Mouse (Mus musculus) kidney, postnatal 25 days (tissue): ENCODE data around the gene Gm6871.
"Not testable (repeated sequence)": the region's sequence is repeated elsewhere in the genome, so short reads cannot be mapped to it uniquely, and the experiment has no call there.

Experiments
- DNase-seq, 2 experiments: peaks; one replicate each; pipeline ENCODE4 v3.0.0; 2021; ENCODE audit warnings: mixed read lengths in 2 of 2

The Gm6871 gene

DNA sequence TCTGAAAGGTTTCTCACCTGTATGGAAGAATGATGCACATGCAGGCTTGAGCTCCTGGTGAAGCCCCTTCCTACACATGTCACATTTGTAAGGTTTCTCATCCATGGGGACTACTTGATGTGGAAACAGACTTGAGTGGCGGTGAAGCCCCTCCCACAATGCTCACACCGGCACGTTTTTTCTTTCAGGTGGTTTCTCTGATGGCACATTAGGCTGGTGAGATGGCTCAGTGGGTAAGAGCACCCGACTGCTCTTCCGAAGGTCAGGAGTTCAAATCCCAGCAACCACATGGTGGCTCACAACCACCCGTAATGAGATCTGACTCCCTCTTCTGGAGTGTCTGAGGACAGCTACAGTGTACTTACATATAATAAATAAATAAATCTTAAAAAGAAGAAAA lies at the start of gene Gm6871:
TSS of gene Gm6871 (minus strand) at position 101 of the 400 bp plus-strand sequence.
- DNase-seq, result not testable (repeated sequence)

DNA sequence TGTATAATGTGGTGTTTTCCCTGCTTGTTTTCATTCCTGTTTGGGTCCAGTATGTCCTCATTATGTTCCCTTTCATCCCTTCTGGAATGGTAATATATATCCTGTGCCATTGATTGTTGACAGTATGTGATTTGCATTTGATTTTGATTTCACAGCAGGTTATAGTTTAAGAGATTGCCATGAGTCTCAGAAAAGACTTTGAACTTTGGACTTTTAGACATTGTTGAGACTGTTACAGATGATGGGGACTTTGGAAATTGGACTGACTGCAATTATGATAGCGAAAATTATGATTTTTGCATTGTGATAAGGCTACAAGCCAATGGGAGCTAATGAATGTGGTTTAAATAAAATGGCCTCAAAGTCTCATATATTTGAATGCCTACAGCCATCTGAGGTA lies 42.8 kb upstream of the Gm6871 start:
- not testable (repeated sequence) for DNase-seq

DNA sequence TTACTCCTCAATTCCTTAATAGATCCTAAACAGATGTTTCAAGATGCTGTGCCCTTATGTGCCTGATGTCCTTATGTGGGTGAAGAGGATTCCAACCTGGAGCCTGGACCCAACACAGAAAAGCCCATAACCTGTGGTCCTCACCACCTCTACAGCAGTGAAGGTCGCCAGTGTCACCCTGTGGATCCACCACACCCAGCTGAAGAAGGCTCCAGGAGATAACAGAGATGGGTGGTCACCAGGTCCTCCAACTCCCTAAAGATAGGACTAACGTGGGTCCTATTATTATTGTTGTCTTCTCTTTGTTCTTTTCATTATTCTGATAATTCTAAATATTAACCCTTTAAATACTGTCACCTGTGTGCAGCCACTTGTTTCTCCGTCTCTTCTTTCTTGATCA lies 38.2 kb upstream of the Gm6871 start:
- no peak for DNase-seq

DNA sequence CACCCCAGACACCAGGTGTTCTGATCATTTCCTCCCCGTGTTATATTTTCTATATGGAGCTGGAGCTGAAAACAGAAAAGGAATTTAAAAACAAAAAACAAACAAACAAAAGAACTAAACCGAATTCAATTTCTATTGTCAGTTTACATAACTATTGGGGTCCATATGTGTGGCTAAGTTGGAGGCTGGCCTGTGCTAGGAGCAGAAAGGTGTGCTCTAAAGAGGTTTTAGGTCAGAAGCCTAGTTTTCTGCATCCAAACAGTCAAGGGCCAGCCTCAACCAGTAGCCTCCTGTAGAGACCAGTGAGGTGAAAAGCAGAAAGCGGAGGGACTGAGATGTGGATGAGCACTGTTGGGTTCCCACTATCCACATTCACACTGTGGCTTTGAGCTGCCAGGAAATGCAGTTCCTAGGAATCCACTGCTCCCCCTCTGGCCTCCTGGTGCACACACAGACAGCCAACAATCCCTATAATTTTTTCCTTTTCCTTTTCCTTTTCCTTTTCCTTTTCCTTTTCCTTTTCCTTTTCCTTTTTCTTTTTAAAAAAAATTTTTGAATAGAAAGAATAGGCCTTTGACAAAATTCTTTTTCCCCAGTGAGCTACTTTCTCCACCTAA lies 26.6 kb upstream of the Gm6871 start:
- DNase-seq, result no peak

DNA sequence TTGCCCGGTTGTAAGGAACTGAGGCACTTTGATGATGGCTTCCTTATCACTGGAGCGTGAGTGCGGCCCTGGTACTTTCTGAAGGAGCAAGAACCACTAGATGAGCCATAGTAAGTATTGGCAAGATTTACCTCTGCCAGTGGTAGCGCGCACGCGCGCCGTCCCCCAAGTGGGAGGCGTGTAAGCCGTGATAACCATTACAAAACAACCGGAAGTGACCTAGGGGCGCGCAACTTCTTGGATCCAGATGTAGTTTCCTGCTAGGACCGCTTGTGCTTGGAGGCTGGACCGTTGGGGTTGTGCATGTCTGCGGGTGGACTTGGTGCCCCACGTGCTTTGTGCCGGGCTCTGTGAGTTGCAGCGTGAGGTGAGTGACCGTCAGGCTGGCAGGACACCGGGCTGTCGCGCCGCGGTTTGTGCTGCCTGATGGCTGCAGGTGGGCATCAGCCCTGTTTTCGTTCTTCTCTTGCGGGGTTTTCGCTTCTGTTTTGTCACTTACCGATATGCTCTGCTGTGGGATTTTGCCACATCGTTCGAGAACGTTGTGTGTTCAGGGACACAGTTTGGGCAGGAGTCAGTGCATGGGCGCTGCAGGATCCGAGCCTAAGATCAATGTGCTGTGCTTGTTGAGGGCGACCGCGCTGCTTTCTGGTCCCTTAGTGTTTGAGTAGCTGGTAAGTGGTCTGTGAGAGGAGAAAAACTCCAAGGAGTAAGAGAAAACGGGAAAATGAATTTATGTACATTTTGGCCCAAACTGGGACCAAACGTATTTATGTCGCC lies 25.8 kb upstream of the Gm6871 start, which contains the start of gene 2610021A01Rik:
TSS of gene 2610021A01Rik (plus strand) at position 197 of the 780 bp plus-strand sequence.
- peak; percentile 94 to 97 for DNase-seq

DNA sequence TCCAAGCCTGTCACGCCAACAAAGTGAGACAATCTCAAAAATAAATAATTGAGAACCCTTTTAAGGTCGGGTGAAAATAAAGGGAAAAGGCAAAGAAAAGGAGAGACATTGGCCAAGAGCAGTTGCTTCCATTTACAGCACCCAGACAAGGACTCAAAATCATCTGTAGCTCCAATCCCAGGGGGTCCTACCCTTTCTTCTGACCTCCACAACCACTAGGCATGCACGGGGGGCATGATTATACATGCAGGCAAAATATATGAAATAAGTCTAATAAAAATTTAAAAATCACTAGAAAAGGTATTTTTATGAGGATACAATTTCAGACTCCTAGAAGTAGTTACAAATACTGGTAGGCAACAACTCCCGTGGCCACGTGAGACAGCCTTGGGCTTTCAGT lies 25.2 kb upstream of the Gm6871 start:
- DNase-seq, result no peak

DNA sequence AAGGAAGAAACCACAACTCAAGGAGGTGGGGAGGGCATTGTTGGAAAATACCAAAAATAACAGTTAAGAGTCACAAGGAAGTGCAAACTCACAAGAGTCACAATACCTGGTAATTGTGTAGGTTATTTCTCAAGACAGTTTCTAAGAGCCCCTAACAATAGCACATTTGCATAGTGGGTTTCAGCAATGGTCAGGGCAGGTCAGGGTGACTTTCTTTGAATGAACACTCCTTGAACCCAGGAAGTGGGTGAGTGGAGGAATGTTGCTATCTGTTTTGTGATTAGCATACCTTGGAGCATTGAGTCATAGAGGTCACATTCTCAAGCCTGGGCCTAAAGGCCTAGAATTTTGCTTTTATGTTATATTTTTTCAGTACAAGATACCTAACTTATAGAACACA lies 14.4 kb upstream of the Gm6871 start:
- not testable (repeated sequence) for DNase-seq

DNA sequence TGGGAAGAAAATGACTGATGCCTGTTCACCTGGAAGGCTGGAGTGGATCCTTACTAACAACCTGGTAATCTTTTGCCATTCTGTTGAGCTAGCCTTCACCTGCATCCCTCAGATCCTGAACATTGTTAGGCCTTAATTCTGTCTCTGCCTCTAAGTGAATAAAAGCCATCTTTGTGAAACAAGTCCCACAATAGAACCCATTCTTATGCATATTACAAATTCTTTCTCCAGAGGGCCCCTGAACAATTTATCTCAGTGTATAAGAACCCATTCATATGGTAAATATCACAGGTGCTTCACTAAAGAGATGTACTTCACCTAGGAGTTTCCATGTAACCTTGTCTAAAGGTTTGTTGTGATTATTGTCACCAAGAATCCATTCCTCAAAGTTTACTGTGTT lies 8.6 kb upstream of the Gm6871 start:
- DNase-seq, result no peak

DNA sequence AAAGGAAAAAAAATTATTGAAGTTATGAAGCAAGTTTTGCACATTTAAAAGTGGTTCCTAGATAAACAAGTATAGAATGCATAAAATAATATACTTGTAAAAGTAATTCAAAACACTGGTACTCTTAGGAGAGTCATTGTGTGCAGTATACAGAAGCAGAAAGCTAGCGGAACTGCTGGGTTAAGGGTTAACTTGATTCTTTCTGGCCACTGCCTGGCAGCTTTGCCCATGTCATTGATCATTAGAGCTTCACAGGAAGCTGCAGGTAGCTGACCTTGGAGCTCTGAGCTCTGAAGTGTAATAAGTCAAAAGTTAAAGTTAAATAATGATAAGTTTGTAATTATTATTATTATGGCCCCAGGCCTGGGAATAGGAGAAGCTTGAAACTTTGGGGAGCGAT lies 4.5 kb upstream of the Gm6871 start:
- DNase-seq, result peak in 1 of 2 experiments; percentile 10

DNA sequence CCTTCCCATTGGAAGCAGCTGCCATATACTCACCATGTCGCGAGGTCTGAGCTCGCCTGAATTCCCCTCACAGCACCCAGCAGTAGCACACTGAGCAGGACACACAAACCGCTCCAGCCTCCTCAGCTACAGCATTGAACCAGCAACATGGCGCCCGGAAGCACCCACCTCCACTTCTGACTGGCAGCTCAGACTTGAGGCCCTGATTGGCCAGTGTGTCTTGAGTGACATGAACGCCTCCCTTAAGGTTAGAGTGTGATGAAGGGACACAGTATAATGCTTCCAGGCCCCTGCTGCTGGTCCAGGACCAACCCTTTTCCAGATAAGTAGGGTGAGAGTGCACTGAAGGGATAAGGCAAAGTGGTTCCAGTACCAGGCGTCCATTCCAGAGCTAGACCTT lies 12.8 kb downstream of the Gm6871 start:
- no peak for DNase-seq

DNA sequence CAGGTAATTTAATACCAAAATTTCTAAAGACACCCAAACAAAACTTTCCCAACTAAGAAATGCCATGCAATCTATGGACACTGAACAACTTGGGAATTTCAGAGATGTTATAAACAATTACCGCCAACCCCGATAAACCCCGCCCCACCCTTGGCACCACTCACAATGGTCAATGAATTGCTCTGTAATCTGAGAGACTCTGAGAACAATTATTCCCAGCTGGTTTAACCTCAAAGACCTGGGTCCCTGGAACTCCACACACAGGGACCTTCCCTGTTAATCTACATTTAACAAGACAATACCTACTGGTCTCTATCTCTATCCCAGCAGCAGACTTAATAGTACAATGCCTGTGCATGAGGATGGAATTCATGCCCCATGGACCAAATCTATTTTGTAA lies 60.8 kb downstream of the Gm6871 start:
- DNase-seq, result no peak

DNA sequence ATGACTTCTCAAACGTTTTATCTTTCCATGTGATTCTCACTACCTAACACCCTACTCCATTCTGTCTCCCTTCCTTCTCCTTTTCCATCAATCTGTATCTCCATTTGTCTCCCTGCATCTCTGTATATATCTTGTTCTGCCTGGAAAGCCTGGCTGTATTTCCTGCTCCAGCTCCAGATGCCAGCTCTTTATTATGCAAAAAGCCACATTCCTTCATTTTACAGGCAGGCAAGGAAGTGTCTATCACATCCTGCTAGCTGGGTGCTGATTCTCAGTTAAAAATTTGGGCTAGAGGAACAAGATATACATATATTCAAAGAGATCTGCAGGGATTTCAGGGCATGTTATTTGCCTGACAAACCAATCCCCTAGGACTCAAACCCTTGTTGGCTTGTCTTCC lies 61.3 kb downstream of the Gm6871 start:
- no peak for DNase-seq

DNA sequence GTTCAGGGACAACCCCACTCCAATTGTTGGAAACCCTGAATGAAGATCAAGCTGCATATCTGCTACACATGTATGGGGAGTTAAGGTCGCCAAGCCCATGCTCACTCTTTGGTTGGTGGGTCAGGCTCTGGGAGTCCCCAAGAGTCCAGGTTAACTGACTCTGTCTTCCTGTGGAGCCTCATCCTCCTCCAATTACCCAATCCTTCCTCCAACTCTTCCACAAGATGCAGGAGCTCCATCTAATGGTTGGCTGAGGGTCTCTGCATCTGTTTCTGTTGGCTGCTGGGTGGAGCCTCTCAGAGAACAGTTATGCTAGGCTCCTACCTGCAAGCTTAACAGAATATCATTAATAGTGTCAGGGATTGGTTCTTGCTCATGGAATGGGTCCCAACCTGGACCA lies 71.1 kb downstream of the Gm6871 start:
- peak in 1 of 2 experiments; percentile 37 for DNase-seq

DNA sequence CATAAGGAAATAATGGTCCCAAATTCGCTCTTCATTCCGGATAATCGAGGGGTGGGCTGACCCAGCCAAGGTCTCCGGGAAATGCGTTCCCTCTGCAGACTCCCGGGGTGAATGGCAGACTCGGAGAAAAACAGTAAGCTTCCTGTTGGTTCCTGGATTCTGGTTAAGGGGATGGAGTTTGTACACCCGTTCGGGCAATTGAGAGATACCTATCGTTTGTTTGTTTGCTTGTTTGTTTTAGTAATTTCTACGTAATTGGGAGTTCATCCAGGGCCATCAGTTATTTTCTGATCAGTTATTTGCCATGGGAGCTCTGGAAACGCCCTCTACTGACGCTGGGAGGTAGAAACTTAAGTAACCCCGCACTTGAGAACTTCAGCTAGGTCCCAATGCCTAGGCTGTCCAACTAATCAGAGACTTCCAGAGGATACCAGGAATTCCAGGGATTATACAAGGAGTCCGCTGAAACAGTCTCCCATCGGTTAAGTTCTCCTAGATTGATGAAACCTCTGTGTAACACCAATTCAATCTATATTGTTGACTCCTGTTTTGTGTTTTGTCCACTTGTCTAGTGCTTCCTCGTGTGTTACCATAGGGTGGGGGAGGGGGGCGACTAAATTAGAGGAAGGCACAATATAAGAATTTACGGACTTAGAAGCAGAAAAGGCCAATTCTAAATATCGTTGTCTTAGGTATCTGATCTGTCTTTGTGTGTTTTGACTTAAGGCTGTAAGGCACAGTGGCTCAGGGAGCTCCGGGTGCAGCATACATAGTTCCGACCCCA lies 73.1 kb downstream of the Gm6871 start:
- DNase-seq, result peak; percentile 82 to 84

DNA sequence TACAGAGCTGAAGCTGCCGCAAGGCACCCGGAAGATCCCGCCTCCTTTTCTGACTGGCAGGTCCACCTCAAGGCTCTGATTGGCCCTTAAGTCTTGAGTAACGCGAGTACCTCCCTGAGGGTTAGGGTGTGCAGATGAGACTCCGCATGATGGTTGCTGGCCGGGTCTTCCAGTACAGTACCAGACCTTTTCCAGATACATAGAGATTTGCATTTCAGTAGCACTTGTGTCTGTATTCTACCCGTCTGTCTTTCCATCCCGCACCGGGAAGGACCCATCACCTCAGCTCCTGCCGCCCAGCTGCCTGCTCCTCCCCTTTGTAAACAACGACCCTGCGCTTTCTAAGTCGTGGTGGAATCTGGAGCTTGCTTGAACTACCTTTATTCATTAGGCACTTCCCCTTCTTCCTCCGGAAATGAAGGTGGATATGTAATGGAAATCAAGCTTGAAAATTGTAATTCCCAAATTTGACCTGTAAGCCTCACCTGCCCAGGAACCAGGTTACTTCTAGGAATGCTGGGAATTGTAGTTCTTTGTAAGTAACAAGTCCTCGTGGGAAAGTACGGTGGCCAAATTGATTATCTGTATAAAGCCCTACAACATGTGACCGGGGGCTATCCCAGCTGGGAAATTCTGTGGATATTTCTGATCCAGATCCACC lies 73.9 kb downstream of the Gm6871 start, which contains the start of the genes Gm20449 and AW146154:
TSS of gene Gm20449 (minus strand) at position 29 of the 661 bp plus-strand sequence.
TSS of gene AW146154 (minus strand) at position 502 of the 661 bp plus-strand sequence.
- DNase-seq, result peak; percentile 99 to 100

DNA sequence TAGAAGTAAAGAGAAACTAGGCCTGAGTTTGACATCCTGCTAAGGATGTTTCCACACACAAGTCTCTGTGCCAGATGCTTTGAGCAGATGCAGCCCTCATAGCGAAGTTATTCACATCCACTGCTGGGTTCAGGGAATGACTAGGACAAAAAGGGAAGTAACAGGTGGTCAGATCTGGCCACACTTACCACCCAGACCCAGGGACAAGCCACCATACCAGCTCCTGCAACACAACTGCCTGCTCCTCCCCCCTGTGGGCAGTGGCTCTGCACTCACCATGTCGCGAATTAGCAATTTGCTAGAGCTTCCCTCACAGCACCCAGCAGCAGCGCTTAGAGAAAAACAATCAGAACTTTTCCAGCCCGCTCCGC lies 74.5 kb downstream of the Gm6871 start:
- DNase-seq, result not testable (repeated sequence)

DNA sequence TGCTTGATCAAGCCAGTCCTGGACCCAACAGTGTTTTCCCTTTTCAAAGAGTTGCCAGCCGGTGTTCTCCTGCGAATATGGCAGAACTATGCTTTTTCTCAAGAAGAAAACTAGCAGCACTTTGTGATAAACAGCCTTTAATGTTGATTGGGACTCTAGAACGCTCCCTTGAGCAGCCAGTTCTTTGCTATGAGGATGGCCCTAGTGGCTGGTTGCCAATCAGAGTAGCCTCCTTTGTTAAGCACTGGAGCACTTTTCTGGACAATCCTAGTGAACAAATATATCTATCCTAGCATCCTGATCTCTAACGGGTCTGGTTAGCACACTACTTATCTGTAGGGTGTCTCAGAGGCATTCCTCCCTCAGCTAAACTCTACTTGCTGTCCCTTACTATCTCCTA lies 75.0 kb downstream of the Gm6871 start:
- DNase-seq, result peak; percentile 29 to 38

DNA sequence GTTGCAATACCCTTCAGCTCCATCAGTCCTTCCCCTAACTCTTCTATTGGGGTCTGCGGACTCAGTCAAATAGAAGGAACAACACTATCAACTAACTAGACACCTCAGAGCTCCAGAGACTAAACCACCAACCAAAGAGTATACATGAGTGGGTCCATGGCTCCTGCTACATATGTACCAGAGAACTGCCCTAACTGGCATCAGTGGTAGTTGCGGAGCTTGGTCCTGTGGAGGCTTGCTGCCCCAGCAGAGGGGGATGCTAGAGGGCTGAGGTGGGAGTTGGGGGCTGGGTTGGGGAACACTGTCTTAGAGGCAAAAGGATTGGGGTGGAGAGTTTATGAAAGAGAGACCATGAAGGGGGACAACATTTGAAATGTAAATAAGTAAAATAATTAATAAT lies 75.6 kb downstream of the Gm6871 start:
- peak in 1 of 2 experiments; percentile 38 for DNase-seq
